Mouse (Mus musculus): Measurements from ENCODE around the gene Vmn1r223.
"Not testable (repeated sequence)": the region's sequence is repeated elsewhere in the genome, so short reads cannot be mapped to it uniquely, and the experiment has no call there.

Gene Vmn1r223
- long read RNA-seq, experiment 1: 0 reads
- long read RNA-seq, experiment 2: 0 reads

- intact Hi-C loops (cut with DNase I): not testable (repeated sequence)
These were observed at the start of gene Vmn1r223 for GRCm38 (mm10) chr13:23246834-23247233. Vmn1r223 (plus strand) TSS chr13:23247134.

- intact Hi-C loops (cut with DNase I): not testable (repeated sequence)
These were observed 43.0 kb upstream of the Vmn1r223 start for GRCm38 (mm10) chr13:23203885-23204284.

GRCm38 (mm10) chr13:23213827-23214226 lies 33.1 kb upstream of the Vmn1r223 start, which contains the start of gene Vmn1r221:
Vmn1r221 (plus strand) TSS chr13:23214127.
- intact Hi-C loops (cut with DNase I): not testable (repeated sequence)

- intact Hi-C loops (cut with DNase I): not testable (repeated sequence)
These were observed 11.1 kb upstream of the Vmn1r223 start, which contains the start of gene Vmn1r222 for GRCm38 (mm10) chr13:23235847-23236246. Vmn1r222 (minus strand) TSS chr13:23235947.

GRCm38 (mm10) chr13:23258546-23259048 lies 11.7 kb downstream of the Vmn1r223 start:
- intact Hi-C loops (cut with DNase I): no loop called here

- intact Hi-C loops (cut with DNase I): not testable (repeated sequence)
These were observed 21.7 kb downstream of the Vmn1r223 start for GRCm38 (mm10) chr13:23268606-23269005.

- intact Hi-C loops (cut with DNase I): not testable (repeated sequence)
These were observed 22.2 kb downstream of the Vmn1r223 start for GRCm38 (mm10) chr13:23269127-23269526.

- intact Hi-C loops (cut with DNase I): no loop called here
These were observed 22.7 kb downstream of the Vmn1r223 start for GRCm38 (mm10) chr13:23269681-23270080.

GRCm38 (mm10) chr13:23270321-23271101 lies 23.6 kb downstream of the Vmn1r223 start:
- intact Hi-C loops (cut with DNase I): no loop called here

GRCm38 (mm10) chr13:23279576-23279975 lies 32.6 kb downstream of the Vmn1r223 start:
- intact Hi-C loops (cut with DNase I): no loop called here

- intact Hi-C loops (cut with DNase I): no loop called here
These were observed 33.1 kb downstream of the Vmn1r223 start for GRCm38 (mm10) chr13:23279992-23280391.

GRCm38 (mm10) chr13:23285191-23285920 lies 38.4 kb downstream of the Vmn1r223 start:
- intact Hi-C loops (cut with DNase I): no loop called here

GRCm38 (mm10) chr13:23285921-23286720 lies 39.2 kb downstream of the Vmn1r223 start:
- intact Hi-C loops (cut with DNase I): no loop called here

- intact Hi-C loops (cut with DNase I): no loop called here
These were observed 39.9 kb downstream of the Vmn1r223 start for GRCm38 (mm10) chr13:23286721-23287362.

- intact Hi-C loops (cut with DNase I): loop anchor here (10.0 kb wide), 1 partner anchor 107 kb away; no protein-coding TSS in a partner anchor
These were observed 50.8 kb downstream of the Vmn1r223 start for GRCm38 (mm10) chr13:23297737-23298136.

GRCm38 (mm10) chr13:23298445-23299232 lies 51.7 kb downstream of the Vmn1r223 start:
- intact Hi-C loops (cut with DNase I): loop anchor here (10.0 kb wide), 1 partner anchor 106 kb away; no protein-coding TSS in a partner anchor

- intact Hi-C loops (cut with DNase I): loop anchor here (10.0 kb wide), 1 partner anchor 105 kb away; no protein-coding TSS in a partner anchor
These were observed 52.5 kb downstream of the Vmn1r223 start for GRCm38 (mm10) chr13:23299276-23299998.

- intact Hi-C loops (cut with DNase I): loop anchor here (10.0 kb wide), 1 partner anchor 105 kb away; no protein-coding TSS in a partner anchor
These were observed 53.0 kb downstream of the Vmn1r223 start for GRCm38 (mm10) chr13:23299999-23300341.

All from adrenal gland (tissue).